Mouse (Mus musculus) lung, adult 2 months (tissue): ENCODE measurements around the gene Themis2.

ENCODE experiments used
- CTCF ChIP-seq: fragments of 200-500 bp; IDR thresholded peaks from 2 replicates; pipeline ENCODE4 v1.5.1; 2011; ENCODE audit warnings: mild to moderate bottlenecking, low read length, control low read depth; ENCODE audit not compliant: insufficient read depth
- POLR2A ChIP-seq: fragments of 200-500 bp; IDR thresholded peaks from 2 replicates; pipeline ENCODE4 v1.6.1; 2011; ENCODE audit warnings: low read depth, mild to moderate bottlenecking, control low read depth, low read length, borderline replicate concordance; ENCODE audit errors: extremely low read depth

GRCm38 (mm10) chr4:132735894-132736293 lies 60.3 kb downstream of the Themis2 start:
- TF ChIP-seq POLR2A (no peak), CTCF (no peak)
